Mouse (Mus musculus) midbrain, embryonic 12.5 days (tissue): ENCODE measurements around the gene Cpeb3. TPM values are rescaled to one million over a fixed set of nuclear protein-coding genes. Genes with fewer than 3 reads are reported as not detected.

Experiments used
- ATAC-seq: fragments of 200-750 bp; cut with Nextera tagmentation; 2 replicates; pipeline ENCODE4 v1.8.0; 2017; ENCODE audit warnings: low read depth, moderate TSS enrichment, moderate library complexity; ENCODE audit not compliant: low FRiP score
- H3K27ac ChIP-seq: fragments of 300-500 bp; sonication (generic); replicated peaks from 2 replicates; pipeline ENCODE4 v1.5.1; 2016; ENCODE audit warnings: mild to moderate bottlenecking
- H3K27me3 ChIP-seq: fragments of 300-500 bp; sonication (generic); 2 replicates; pipeline ENCODE4 v1.6.1; 2016; ENCODE audit warnings: mild to moderate bottlenecking
- H3K36me3 ChIP-seq: fragments of 300-500 bp; sonication (generic); 2 replicates; pipeline ENCODE4 v1.6.1; 2016
- H3K4me1 ChIP-seq: fragments of 300-500 bp; sonication (generic); 2 replicates; pipeline ENCODE4 v1.6.1; 2016
- H3K4me2 ChIP-seq: fragments of 300-500 bp; sonication (generic); replicated peaks from 2 replicates; pipeline ENCODE4 v1.6.1; 2016; ENCODE audit warnings: mild to moderate bottlenecking, moderate library complexity
- H3K4me3 ChIP-seq: fragments of 300-500 bp; sonication (generic); 2 replicates; pipeline ENCODE4 v1.5.1; 2016; ENCODE audit warnings: mild to moderate bottlenecking
- H3K9ac ChIP-seq: fragments of 300-500 bp; sonication (generic); replicated peaks from 2 replicates; pipeline ENCODE4 v1.6.1; 2016; ENCODE audit warnings: mild to moderate bottlenecking, moderate library complexity
- H3K9me3 ChIP-seq: fragments of 300-500 bp; sonication (generic); 2 replicates; pipeline ENCODE4 v1.6.1; 2016; ENCODE audit warnings: mild to moderate bottlenecking
- WGBS: fragments of 180-500 bp; shearing (Covaris S2); methylation state at CpG from one replicate; pipeline ENCODE4 v1.1.7; 2016; 5-methylcytosine and 5-hydroxymethylcytosine counted together
- polyA plus RNA-seq: library from polyadenylated mRNA; unstranded; fragments of >200 nt; fragmentation: Nextera tagmentation; extraction: Ambion mirVana; gene quantifications from 2 replicates; pipeline ENCODE4 v1.2.1, GENCODE M21; 2016

Gene Cpeb3
- polyA plus RNA-seq, 1 experiment from 2014 or later: 6.7 TPM

- Histone ChIP-seq H3K36me3 (peaks cover 51% of the 10 kb centered on the region), H3K27ac (no peak overlapping the region), H3K9me3 (peaks cover 12% of the 10 kb centered on the region; the same call in 1 of the 2 replicates), H3K4me1 (0 out of 2 replicates have a peak, but pooled peaks cover 6% of the 10 kb centered on the region), H3K27me3 (no peaks in the 10 kb centered on the region), H3K4me2 (no peak overlapping the region), H3K4me3 (no peak overlapping the region), H3K9ac (no peak overlapping the region)
- 93% methylated on average over 8 of the region's 8 CpGs for whole genome bisulfite sequencing
- no peak for ATAC-seq
These were observed 194.0 kb downstream of the Cpeb3 start for GRCm38 (mm10) chr19:37014173-37014939.

GRCm38 (mm10) chr19:37013461-37013860 is 194.9 kb downstream of the Cpeb3 start:
- H3K4me3 ChIP-seq: no peak overlapping the region
- ATAC-seq: no peak
- H3K9ac ChIP-seq: no peak overlapping the region
- H3K27ac ChIP-seq: no peak overlapping the region
- H3K36me3 ChIP-seq: peaks cover 57% of the 10 kb centered on the region
- H3K4me1 ChIP-seq: 0 out of 2 replicates have a peak, but pooled peaks cover 4% of the 10 kb centered on the region
- no peak overlapping the region for H3K4me2 ChIP-seq
- 95% methylated on average over 6 of the region's 6 CpGs for WGBS
- no peaks in the 10 kb centered on the region for H3K27me3 ChIP-seq
- peaks cover 12% of the 10 kb centered on the region; the same call in 1 of the 2 replicates for H3K9me3 ChIP-seq

GRCm38 (mm10) chr19:37009878-37010281 is 198.5 kb downstream of the Cpeb3 start:
- Histone ChIP-seq H3K9ac (no peak overlapping the region), H3K27me3 (no peaks in the 10 kb centered on the region), H3K27ac (no peak overlapping the region), H3K9me3 (no peaks in the 10 kb centered on the region), H3K4me3 (no peak overlapping the region), H3K36me3 (peaks cover 84% of the 10 kb centered on the region), H3K4me2 (no peak overlapping the region), H3K4me1 (no peaks in the 10 kb centered on the region)
- WGBS: 92% methylated on average over 3 of the region's 3 CpGs
- no peak for ATAC-seq

- Histone ChIP-seq H3K27ac (no peak overlapping the region), H3K36me3 (peaks cover 74% of the 10 kb centered on the region), H3K4me2 (no peak overlapping the region), H3K9ac (no peak overlapping the region), H3K4me3 (no peak overlapping the region), H3K9me3 (no peaks in the 10 kb centered on the region), H3K27me3 (no peaks in the 10 kb centered on the region), H3K4me1 (no peaks in the 10 kb centered on the region)
- no peak for ATAC-seq
- 93% methylated on average over 5 of the region's 5 CpGs for WGBS
These were observed 203.8 kb downstream of the Cpeb3 start for GRCm38 (mm10) chr19:37004557-37004956.

Other genes with a start within 250 kb of the Cpeb3 start
- gene March5, start 1.1 kb downstream of the Cpeb3 start, polyA plus RNA-seq: 150 and 161 TPM in 2 replicates
- 48.7 and 52.0 TPM in 2 replicates for gene Ide, start 129.3 kb upstream of the Cpeb3 start, polyA plus RNA-seq
- 78.1 and 79.3 TPM in 2 replicates for gene Kif11, start 167.8 kb upstream of the Cpeb3 start, polyA plus RNA-seq
- gene Hhex, start 226.2 kb upstream of the Cpeb3 start, polyA plus RNA-seq: 6.5 and 7.8 TPM in 2 replicates